Mouse (Mus musculus) cortical plate, adult 2 months (tissue): Measurements from ENCODE around the gene D930007J09Rik. TPM values are rescaled to one million over a fixed set of nuclear protein-coding genes. Genes with fewer than 3 reads are reported as not detected.

Experiments used
- H3K27ac ChIP-seq: fragments of 200-500 bp; 2 replicates; pipeline ENCODE4 v1.5.1; 2012; ENCODE audit warnings: low read length, control low read depth, inconsistent platforms; ENCODE audit not compliant: insufficient read depth
- H3K4me1 ChIP-seq: fragments of 200-500 bp; 2 replicates; pipeline ENCODE4 v1.6.1; 2011; ENCODE audit warnings: low read length; ENCODE audit not compliant: control insufficient read depth, insufficient read depth
- H3K4me3 ChIP-seq: fragments of 200-500 bp; 2 replicates; pipeline ENCODE4 v1.5.1; 2011; ENCODE audit warnings: mild to moderate bottlenecking, low read length, control low read depth; ENCODE audit not compliant: insufficient read depth
- CTCF ChIP-seq: fragments of 200-500 bp; IDR thresholded peaks from 2 replicates; pipeline ENCODE4 v1.5.1; 2011; ENCODE audit warnings: mild to moderate bottlenecking, control low read depth, low read length; ENCODE audit not compliant: insufficient read depth; ENCODE audit errors: extremely low read depth
- POLR2A ChIP-seq: fragments of 200-500 bp; IDR thresholded peaks from 2 replicates; pipeline ENCODE4 v1.6.1; 2011; ENCODE audit warnings: mild to moderate bottlenecking, low read length, control low read depth; ENCODE audit not compliant: insufficient read depth; ENCODE audit errors: extremely low read depth
- polyA plus RNA-seq: library from polyadenylated mRNA; depleted of rRNA; stranded (reverse); fragments of >200 nt; gene quantifications from 2 replicates; pipeline ENCODE4 v1.2.3, GENCODE M21; 2012; rRNA removed

D930007J09Rik gene
- polyA plus RNA-seq, 1 experiment: 0.73 TPM

GRCm38 (mm10) chr13:32769960-32770359 is 32.7 kb downstream of the D930007J09Rik start:
- no peak for TF ChIP-seq CTCF
- TF ChIP-seq POLR2A: no peak
- no peak overlapping the region for H3K4me3 ChIP-seq
- H3K27ac ChIP-seq: no peak overlapping the region
- no peaks in the 10 kb centered on the region for H3K4me1 ChIP-seq

GRCm38 (mm10) chr13:32768104-32768503 is 34.5 kb downstream of the D930007J09Rik start:
- TF ChIP-seq CTCF (peak; percentile 54; the same call in 1 of the 2 replicates), POLR2A (no peak)
- H3K4me1 ChIP-seq: no peaks in the 10 kb centered on the region
- H3K27ac ChIP-seq: no peak overlapping the region
- no peak overlapping the region for H3K4me3 ChIP-seq

- H3K27ac ChIP-seq: no peak overlapping the region
- TF ChIP-seq CTCF (no peak), POLR2A (no peak)
- no peak overlapping the region for H3K4me3 ChIP-seq
- no peaks in the 10 kb centered on the region for H3K4me1 ChIP-seq
Measured at GRCm38 (mm10) chr13:32764448-32764847, 38.2 kb downstream of the D930007J09Rik start.

DNA sequence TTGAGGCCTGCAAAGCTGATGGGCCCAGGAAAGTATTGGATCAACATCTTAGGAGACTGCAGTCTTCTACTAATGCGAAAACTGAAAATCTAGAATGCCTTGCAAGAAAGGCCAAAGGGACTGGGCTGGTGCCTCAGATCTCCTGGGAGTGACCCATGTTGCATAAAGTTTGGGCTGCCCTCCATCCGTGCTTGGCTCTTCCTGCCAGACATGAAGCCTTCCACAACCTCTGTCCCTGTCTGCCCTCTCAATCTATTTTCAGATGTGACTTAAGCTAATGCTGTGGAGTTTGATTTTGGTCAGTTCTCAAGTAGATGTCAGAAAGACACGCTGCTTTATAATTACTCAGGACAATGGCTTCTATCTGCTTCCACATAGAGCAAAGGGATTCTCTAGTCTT is 39.5 kb downstream of the D930007J09Rik start:
- no peak overlapping the region for H3K27ac ChIP-seq
- H3K4me1 ChIP-seq: no peaks in the 10 kb centered on the region
- TF ChIP-seq POLR2A: no peak
- TF ChIP-seq CTCF: no peak
- H3K4me3 ChIP-seq: no peak overlapping the region

DNA sequence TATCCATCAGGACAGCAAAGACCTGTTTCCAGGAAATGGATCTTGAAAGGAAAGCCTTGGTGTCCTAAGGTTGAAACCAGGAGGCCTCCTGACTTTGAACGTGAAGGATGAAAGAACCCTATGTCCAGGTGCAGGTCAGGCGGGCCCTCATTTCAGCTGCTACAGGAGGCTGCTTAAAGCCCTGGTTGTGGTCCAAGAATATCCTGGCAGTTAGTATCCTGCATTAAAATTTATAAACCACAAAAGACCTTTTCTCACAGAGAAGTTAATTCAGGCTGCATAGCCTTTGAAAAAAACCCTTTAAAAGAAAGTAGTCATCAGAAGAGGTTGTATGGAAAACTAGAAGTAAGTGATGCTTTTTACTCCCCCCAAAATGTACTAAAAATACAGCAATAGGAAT is 41.9 kb downstream of the D930007J09Rik start:
- Histone ChIP-seq H3K4me1 (no peaks in the 10 kb centered on the region), H3K4me3 (no peak overlapping the region), H3K27ac (no peak overlapping the region)
- TF ChIP-seq POLR2A (no peak), CTCF (no peak)

GRCm38 (mm10) chr13:32759036-32759435 is 43.6 kb downstream of the D930007J09Rik start:
- Histone ChIP-seq H3K4me3 (no peak overlapping the region), H3K27ac (no peak overlapping the region), H3K4me1 (no peaks in the 10 kb centered on the region)
- no peak for TF ChIP-seq POLR2A
- no peak for TF ChIP-seq CTCF

Other genes starting within 250 kb of the D930007J09Rik start
- gene Mylk4, start 18.9 kb downstream of the D930007J09Rik start, polyA plus RNA-seq: 0.15 and 0.19 TPM in 2 replicates
- 58.6 and 59.5 TPM in 2 replicates for gene Wrnip1, start 811 bp downstream of the D930007J09Rik start, polyA plus RNA-seq
- gene Serpinb1a, start 48.3 kb upstream of the D930007J09Rik start, polyA plus RNA-seq: 11.0 and 15.1 TPM in 2 replicates
- gene Serpinb1c, start 95.4 kb upstream of the D930007J09Rik start, polyA plus RNA-seq: not detected in 2 replicates
- 1.9 and 2.1 TPM in 2 replicates for gene Serpinb6b, start 162.4 kb upstream of the D930007J09Rik start, polyA plus RNA-seq
- gene Serpinb9, start 200.4 kb upstream of the D930007J09Rik start, polyA plus RNA-seq: 5.4 and 6.1 TPM in 2 replicates
- 0.04 and 0.06 TPM in 2 replicates for gene Serpinb9b, start 224.6 kb upstream of the D930007J09Rik start, polyA plus RNA-seq